Mouse (Mus musculus): ENCODE data around the gene Catsperg1. TPM values are rescaled to one million over a fixed set of nuclear protein-coding genes. Genes with fewer than 3 reads are reported as not detected.
A peak's percentile ranks its signal among the peaks of the same experiment; 100 is the strongest.

Gene Catsperg1
- total and polyA plus RNA-seq, 3 experiments: 0.68 to 2.0 (median 0.93) TPM

GRCm38 (mm10) chr7:29162750-29163525, 50.9 kb downstream of the Catsperg1 start:
- H3K9ac ChIP-seq (ENCODE audit: insufficient read depth, low read depth): no peak overlapping the region
- dilution Hi-C loops (cut with MboI; ENCODE audit: extremely low pct_ligation_motif_present, extremely low pct_unique_long_range_greater_than_20kb, low sequenced_read_pairs): no loop called here
- H3K27ac ChIP-seq (ENCODE audit: insufficient read depth, low read depth): peak overlapping the region; percentile 30
- no peaks in the 10 kb centered on the region for H3K9me3 ChIP-seq (replicated peaks; ENCODE audit: low read length)
- no peak overlapping the region for H3K4me3 ChIP-seq (replicated peaks in 1 of 3; ENCODE audit: low read depth in 2 of 3, low read length in 2 of 3, poor library complexity in 1 of 3)
- H3K4me1 ChIP-seq (ENCODE audit: control insufficient read depth in 1 of 2, insufficient read depth in 2 of 2): peaks cover 12 to 28% of the 10 kb centered on the region in 2 experiments
- no peaks in the 10 kb centered on the region for H3K27me3 ChIP-seq (replicated peaks)
- peak; percentile 95 for DNase-seq (ENCODE audit: extremely low read depth)
- in situ Hi-C loops (cut with MboI; ENCODE audit: low pct_ligation_motif_present, low pct_unique_long_range_greater_than_20kb, low sequenced_read_pairs): no loop called here
- H3K4me2 ChIP-seq (ENCODE audit: insufficient read depth, low read depth, poor library complexity, severe bottlenecking): no peak overlapping the region
- H3K79me2 ChIP-seq (replicated peaks; ENCODE audit: control insufficient read depth, extremely low read depth, insufficient read depth, poor library complexity, severe bottlenecking): no peaks in the 10 kb centered on the region
- H3K36me3 ChIP-seq (replicated peaks in 1 of 2; ENCODE audit: control insufficient read depth in 1 of 2, insufficient read depth in 1 of 2, low read length in 1 of 2): peaks cover 10 to 42% of the 10 kb centered on the region in 2 experiments
- TF ChIP-seq NELFE (IDR thresholded peaks at IDR 0.05; ENCODE audit: low read depth, low read length): no peak
- 0 out of 2 replicates have a peak, but pooled peaks have one; percentile 67 for TF ChIP-seq MYC (IDR thresholded peaks at IDR 0.05; ENCODE audit: low read depth, low read length)
- no peak for TF ChIP-seq MAFK (IDR thresholded peaks at IDR 0.05; ENCODE audit: insufficient replicate concordance, low read length)
- no peak for TF ChIP-seq ZKSCAN1 (IDR thresholded peaks at IDR 0.05; ENCODE audit: borderline replicate concordance, low read depth, low read length)
- peak; percentile 88 for TF ChIP-seq MAX (IDR thresholded peaks at IDR 0.05; ENCODE audit: low read length)
- TF ChIP-seq CHD1 (IDR thresholded peaks at IDR 0.05; ENCODE audit: low read depth, low read length): no peak
- TF ChIP-seq SMC3 (IDR thresholded peaks at IDR 0.05; ENCODE audit: low read depth, low read length): no peak
- TF ChIP-seq USF1 (IDR thresholded peaks at IDR 0.05; ENCODE audit: low read depth, low read length): peak; percentile 70
- 0 out of 2 replicates have a peak, but pooled peaks have one; percentile 12 for TF ChIP-seq TCF12 (IDR thresholded peaks at IDR 0.05; ENCODE audit: low read depth, low read length)
- TF ChIP-seq ZNF384 (IDR thresholded peaks at IDR 0.05; ENCODE audit: low read depth, low read length): no peak
- no peak for TF ChIP-seq GABPA (IDR thresholded peaks at IDR 0.05; ENCODE audit: insufficient replicate concordance, low read depth, low read length)
- no peak for TF ChIP-seq RCOR1 (conservative IDR thresholded peaks at IDR 0.05; ENCODE audit: low read depth, low read length)
- TF ChIP-seq MAZ (IDR thresholded peaks at IDR 0.05; ENCODE audit: low read depth, low read length): no peak
- no peak for TF ChIP-seq JUND (conservative IDR thresholded peaks at IDR 0.05; ENCODE audit: low read depth, low read length)
- TF ChIP-seq UBTF (IDR thresholded peaks at IDR 0.05; ENCODE audit: low read depth, low read length): no peak
- no peak for TF ChIP-seq JUN (IDR thresholded peaks at IDR 0.05; ENCODE audit: insufficient read depth, low read depth, low read length)
- TF ChIP-seq CHD2 (IDR thresholded peaks at IDR 0.05; ENCODE audit: low read length): no peak
- TF ChIP-seq KAT2A (IDR thresholded peaks at IDR 0.05; ENCODE audit: insufficient replicate concordance, low read length): no peak
- no peak for TF ChIP-seq ETS1 (conservative IDR thresholded peaks at IDR 0.05; ENCODE audit: low read depth, low read length)
- no peak for TF ChIP-seq POLR2AphosphoS2 (IDR thresholded peaks at IDR 0.05; ENCODE audit: low read depth, low read length)
- 0 out of 2 replicates have a peak, but pooled peaks have one; percentile 31 for TF ChIP-seq MEF2A (IDR thresholded peaks at IDR 0.05; ENCODE audit: borderline replicate concordance, low read depth, low read length)
- no peak for TF ChIP-seq ELF1 (IDR thresholded peaks at IDR 0.05; ENCODE audit: low read depth, low read length)
- TF ChIP-seq USF2 (conservative IDR thresholded peaks at IDR 0.05; ENCODE audit: low read depth, low read length): peak; percentile 46; the same call in 1 of the 2 replicates
- TF ChIP-seq EP300 (IDR thresholded peaks at IDR 0.05; ENCODE audit: low read length): no peak
- TF ChIP-seq TBP (conservative IDR thresholded peaks at IDR 0.05; ENCODE audit: low read depth, low read length): 0 out of 2 replicates have a peak, but pooled peaks have one; percentile 36
- no peak for TF ChIP-seq HCFC1 (IDR thresholded peaks at IDR 0.05; ENCODE audit: low read depth, low read length)
- TF ChIP-seq ZMIZ1 (IDR thresholded peaks at IDR 0.05; ENCODE audit: low read depth, low read length): peak; percentile 58; the same call in 1 of the 2 replicates
- no peak for TF ChIP-seq IRF4 (IDR thresholded peaks at IDR 0.05; ENCODE audit: low read depth, low read length)
- peak; percentile 69 for TF ChIP-seq MXI1 (IDR thresholded peaks at IDR 0.05; ENCODE audit: low read depth, low read length)
- no peak for TF ChIP-seq E2F4 (IDR thresholded peaks at IDR 0.05; ENCODE audit: insufficient replicate concordance, low read depth, low read length)
- no peak for TF ChIP-seq ZC3H11A (IDR thresholded peaks at IDR 0.05; ENCODE audit: low read depth, low read length)
- no peak for TF ChIP-seq NRF1 (IDR thresholded peaks at IDR 0.05; ENCODE audit: low read depth, low read length)
- peak; percentile 38; the same call in 1 of the 2 replicates for TF ChIP-seq POLR2A (IDR thresholded peaks at IDR 0.05; ENCODE audit: low read depth, low read length)
- no peak for TF ChIP-seq CTCF (conservative IDR thresholded peaks at IDR 0.05 in 1 of 2, IDR thresholded peaks at IDR 0.05 in 1 of 2; ENCODE audit: low read depth in 2 of 2, low read length in 2 of 2)
- TF ChIP-seq RAD21 (IDR thresholded peaks at IDR 0.05; ENCODE audit: low read depth, low read length): no peak
- no peak for TF ChIP-seq PAX5 (IDR thresholded peaks at IDR 0.05; ENCODE audit: low read length)
- TF ChIP-seq BHLHE40 (IDR thresholded peaks at IDR 0.05; ENCODE audit: low read depth, low read length): 0 out of 2 replicates have a peak, but pooled peaks have one; percentile 23
- peak; percentile 70 for TF ChIP-seq SIN3A (IDR thresholded peaks at IDR 0.05; ENCODE audit: low read length)

Measured in CH12.LX (cell line).